Mouse (Mus musculus) embryonic facial prominence, embryonic 14.5 days (tissue): ENCODE data around the gene Gpx1. TPM values are rescaled to one million over a fixed set of nuclear protein-coding genes. Genes with fewer than 3 reads are reported as not detected.

Experiments used
- polyA plus RNA-seq: library from polyadenylated mRNA; unstranded; fragments of >200 nt; fragmentation: Nextera tagmentation; extraction: Ambion mirVana; gene quantifications from 2 replicates; pipeline ENCODE4 v1.2.1, GENCODE M21; 2014

Gene Gpx1
- polyA plus RNA-seq, 1 experiment from 2014 or later = 689 TPM

Other genes with a start within 250 kb of the Gpx1 start
- gene Apeh, start 244.3 kb upstream of the Gpx1 start, polyA plus RNA-seq = 39.9 and 48.6 TPM in 2 replicates
- gene Bsn, start 148.5 kb upstream of the Gpx1 start, polyA plus RNA-seq = 1.1 TPM in 2 replicates
- 101 and 107 TPM in 2 replicates for gene Dag1, start 74.9 kb upstream of the Gpx1 start, polyA plus RNA-seq
- 38.6 and 38.9 TPM in 2 replicates for gene Nicn1, start 48.5 kb upstream of the Gpx1 start, polyA plus RNA-seq
- gene Amt, start 42.0 kb upstream of the Gpx1 start, polyA plus RNA-seq = 6.1 and 6.2 TPM in 2 replicates
- gene Rhoa, start 32.8 kb upstream of the Gpx1 start, polyA plus RNA-seq = 326 and 351 TPM in 2 replicates
- 38.2 and 47.8 TPM in 2 replicates for gene Tcta, start 32.7 kb upstream of the Gpx1 start, polyA plus RNA-seq
- gene Usp4, start 8.9 kb downstream of the Gpx1 start, polyA plus RNA-seq = 88.9 and 94.2 TPM in 2 replicates
- 0.18 and 0.58 TPM in 2 replicates for gene 1700102P08Rik, start 53.9 kb downstream of the Gpx1 start, polyA plus RNA-seq
- 1.1 and 1.5 TPM in 2 replicates for gene Ccdc36, start 89.6 kb downstream of the Gpx1 start, polyA plus RNA-seq
- not detected in 2 replicates for gene BC048562, start 97.6 kb downstream of the Gpx1 start, polyA plus RNA-seq
- gene Ccdc71, start 121.6 kb downstream of the Gpx1 start, polyA plus RNA-seq = 42.0 and 42.2 TPM in 2 replicates
- gene Klhdc8b, start 122.7 kb downstream of the Gpx1 start, polyA plus RNA-seq = 23.7 and 27.6 TPM in 2 replicates
- gene Lamb2, start 140.8 kb downstream of the Gpx1 start, polyA plus RNA-seq = 63.8 and 67.2 TPM in 2 replicates
- 57.6 and 57.8 TPM in 2 replicates for gene Usp19, start 151.7 kb downstream of the Gpx1 start, polyA plus RNA-seq
- 97.2 and 116 TPM in 2 replicates for gene Qars, start 168.8 kb downstream of the Gpx1 start, polyA plus RNA-seq
- 110 and 126 TPM in 2 replicates for gene Qrich1, start 177.9 kb downstream of the Gpx1 start, polyA plus RNA-seq
- gene Impdh2, start 221.4 kb downstream of the Gpx1 start, polyA plus RNA-seq = 173 and 202 TPM in 2 replicates
- gene Ndufaf3, start 228.5 kb downstream of the Gpx1 start, polyA plus RNA-seq = 59.6 and 61.9 TPM in 2 replicates
- gene Dalrd3, start 231.0 kb downstream of the Gpx1 start, polyA plus RNA-seq = 116 and 120 TPM in 2 replicates
- 78.9 and 91.1 TPM in 2 replicates for gene Wdr6, start 239.8 kb downstream of the Gpx1 start, polyA plus RNA-seq